Mouse (Mus musculus) cerebellum, postnatal 36 days (tissue): ENCODE data around the gene Rab3a.

Experiments used
- DNase-seq, 2 experiments: peaks; one replicate each; pipeline ENCODE4 v3.0.0; 2021 to 2022; ENCODE audit warnings: mixed read lengths in 2 of 2

Rab3a gene

GRCm38 (mm10) chr8:70776496-70777444 is 22.3 kb downstream of the Rab3a start, which contains the start of gene Pik3r2:
Gene Pik3r2 (minus strand): TSS chr8:70776713.
- peak; percentile 98 to 99 for DNase-seq

GRCm38 (mm10) chr8:70780093-70780492 is 25.6 kb downstream of the Rab3a start:
- DNase-seq = no peak

- DNase-seq = no peak
Observed at GRCm38 (mm10) chr8:70786291-70787050, 32.0 kb downstream of the Rab3a start.

DNA sequence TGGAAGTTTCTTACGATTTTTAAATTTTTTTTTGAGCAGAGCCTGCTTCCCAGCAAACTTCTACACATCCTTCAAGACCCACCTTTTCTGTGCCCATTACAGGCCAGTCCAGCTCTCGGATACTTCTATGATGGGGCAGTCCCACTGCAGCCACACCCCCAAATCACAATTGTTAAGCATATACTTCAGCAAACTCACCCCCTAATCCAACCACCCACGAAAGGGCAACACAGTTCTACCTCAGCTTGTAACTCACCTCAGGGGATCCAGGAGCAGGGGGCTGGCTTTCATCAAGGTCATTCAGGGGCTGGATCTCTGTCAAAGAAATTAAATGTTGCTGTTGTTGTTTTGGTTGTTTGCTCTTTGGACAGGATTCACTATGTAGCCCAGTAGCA is 32.6 kb downstream of the Rab3a start:
- DNase-seq = no peak

GRCm38 (mm10) chr8:70787941-70788667 is 33.6 kb downstream of the Rab3a start:
- DNase-seq = peak; percentile 86 to 89

DNA sequence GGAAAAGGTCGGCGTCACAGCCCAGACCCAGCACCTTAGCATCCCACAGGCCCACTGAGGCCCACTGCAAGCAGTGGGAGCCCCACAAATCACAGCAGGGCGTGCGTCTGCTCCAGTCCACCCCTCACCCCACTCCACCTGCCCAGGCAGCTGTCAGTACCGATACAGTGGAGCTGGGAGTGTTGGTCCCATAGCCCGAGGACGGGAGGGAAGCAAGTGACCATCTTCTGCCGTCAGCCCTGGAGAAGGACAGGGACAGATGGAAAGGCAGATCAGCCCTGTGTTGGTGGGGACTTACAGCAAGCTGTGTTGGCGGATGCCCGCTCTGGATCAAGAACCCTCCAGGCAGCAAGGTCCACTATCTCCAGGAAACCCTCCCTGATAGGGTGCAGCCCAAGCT is 34.6 kb downstream of the Rab3a start:
- DNase-seq = no peak

DNA sequence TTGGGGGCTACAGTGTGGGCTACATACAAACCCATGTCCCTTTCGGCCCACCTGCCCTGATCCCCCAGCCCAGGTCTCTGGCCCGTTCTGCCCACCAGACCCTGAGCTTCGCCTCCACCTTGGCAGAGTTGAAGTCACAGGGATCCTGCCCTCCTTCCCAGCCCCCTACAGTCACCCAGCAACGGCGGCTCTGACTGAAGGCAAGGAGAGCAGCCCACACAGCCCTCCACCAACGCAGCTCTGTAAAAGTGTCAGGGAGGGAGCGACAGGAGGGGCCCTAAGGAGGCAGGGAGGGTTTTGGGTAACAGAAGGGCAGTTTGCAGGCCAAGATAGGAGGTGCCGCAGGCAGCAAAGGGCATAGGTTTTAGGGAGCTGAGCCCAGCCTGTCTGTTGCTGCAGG is 36.4 kb downstream of the Rab3a start:
- no peak for DNase-seq

- no peak for DNase-seq
Observed at GRCm38 (mm10) chr8:70791294-70791701, 36.8 kb downstream of the Rab3a start.

GRCm38 (mm10) chr8:70791975-70792691 is 37.7 kb downstream of the Rab3a start:
- peak; percentile 82 to 89 for DNase-seq

DNA sequence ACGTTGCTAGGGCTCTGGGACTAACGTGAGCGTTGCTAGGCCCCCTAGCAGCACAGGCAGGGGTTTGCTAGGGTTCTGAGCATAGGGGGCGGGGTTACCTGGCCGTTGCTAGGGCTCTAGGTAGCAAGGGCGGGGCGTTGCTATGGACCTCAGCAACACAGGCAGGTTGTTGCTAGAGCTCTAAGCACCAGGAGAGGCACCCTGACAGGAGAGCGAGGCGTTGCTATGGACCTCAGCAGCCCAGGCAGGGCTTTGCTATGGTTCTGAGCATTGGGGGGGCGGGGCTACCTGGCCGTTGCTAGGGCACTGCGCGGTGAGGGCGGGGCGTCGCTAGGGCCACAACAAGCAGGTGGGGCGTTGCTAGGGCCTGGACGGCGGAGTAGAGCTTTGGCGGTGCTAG is 38.2 kb downstream of the Rab3a start:
- DNase-seq = peak in 1 of 2 experiments; percentile 67

DNA sequence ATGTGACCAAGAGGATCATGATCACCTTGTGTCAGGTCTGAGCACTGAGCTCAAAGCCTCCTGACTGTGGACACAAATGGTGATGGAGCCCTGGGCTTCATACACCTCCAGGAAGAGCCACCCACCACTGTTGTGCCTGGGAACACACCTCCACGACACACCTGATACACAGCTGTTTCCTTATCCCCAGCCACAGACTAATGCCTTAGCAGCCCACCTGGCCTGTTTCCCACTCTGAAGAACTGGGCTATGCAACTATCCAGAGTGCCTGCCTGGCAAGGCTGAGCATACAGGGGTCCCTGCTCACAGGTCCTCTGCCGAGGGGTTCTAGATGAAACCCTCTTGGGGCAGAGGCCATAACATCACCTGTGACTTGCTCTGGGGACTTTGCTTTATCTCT is 39.7 kb downstream of the Rab3a start:
- no peak for DNase-seq

DNA sequence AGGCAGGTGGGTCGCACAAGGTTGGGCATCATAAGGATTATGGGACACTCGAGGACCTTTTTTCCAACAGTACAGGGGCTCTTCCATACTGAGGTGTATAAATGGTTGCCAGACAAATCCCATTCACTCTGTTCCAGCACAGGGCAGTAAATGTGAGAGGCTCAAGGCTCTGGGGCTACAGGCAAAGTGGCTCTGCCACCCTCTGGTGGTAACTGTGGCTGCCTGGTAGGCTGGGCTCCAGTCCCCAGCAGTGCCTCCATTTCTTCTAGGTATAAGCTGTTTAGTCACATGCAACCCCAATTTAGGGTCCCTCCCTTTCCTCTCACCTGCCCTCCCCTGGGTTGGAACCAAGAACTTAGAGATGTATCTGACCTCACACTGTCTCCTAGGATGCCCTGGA is 40.9 kb downstream of the Rab3a start:
- DNase-seq = no peak

GRCm38 (mm10) chr8:70796403-70797080 is 42.1 kb downstream of the Rab3a start:
- DNase-seq = no peak

GRCm38 (mm10) chr8:70797081-70798070 is 42.9 kb downstream of the Rab3a start:
- DNase-seq = peak; percentile 67 to 79

DNA sequence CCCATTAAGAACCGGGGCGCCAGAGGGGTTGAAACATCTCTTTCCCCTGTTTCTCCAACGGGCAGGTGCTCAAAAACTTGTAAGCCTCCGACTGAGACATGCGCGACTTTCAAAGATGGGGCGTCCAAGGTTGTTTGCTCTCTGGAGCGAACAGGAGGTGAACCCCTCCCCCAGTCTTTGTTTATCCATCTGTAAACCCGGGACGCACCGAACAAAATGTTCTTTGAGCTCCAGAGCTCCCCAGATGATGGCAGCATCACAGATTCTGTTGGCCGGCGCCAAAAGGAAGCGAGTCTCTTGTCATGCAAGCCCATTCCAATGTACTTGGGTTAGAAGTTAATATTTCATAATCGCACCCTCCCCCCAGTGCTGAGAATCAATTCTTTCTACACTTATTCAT is 43.8 kb downstream of the Rab3a start:
- DNase-seq = no peak

DNA sequence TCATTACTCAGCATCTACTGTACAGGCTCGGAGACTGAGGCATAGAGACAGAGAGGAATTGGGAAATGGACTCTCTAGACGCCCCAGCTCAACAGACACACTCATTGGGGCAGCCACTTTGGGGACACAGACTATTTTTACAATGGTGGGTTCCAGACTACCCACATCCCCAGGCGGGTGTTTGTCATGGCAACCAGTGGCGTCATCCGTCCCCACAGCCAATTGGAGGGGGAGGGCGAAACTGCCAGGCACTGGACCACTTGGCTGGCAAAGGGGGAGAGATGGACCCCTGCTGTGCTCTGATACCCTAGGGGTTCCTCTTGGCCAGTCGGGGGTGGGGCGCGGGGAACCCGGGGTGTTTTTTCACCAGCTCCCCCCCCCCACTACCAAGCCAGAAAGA is 46.2 kb downstream of the Rab3a start:
- DNase-seq = no peak

- DNase-seq = no peak
Observed at GRCm38 (mm10) chr8:70801156-70801555, 46.7 kb downstream of the Rab3a start.

GRCm38 (mm10) chr8:70801830-70802229 is 47.4 kb downstream of the Rab3a start:
- no peak for DNase-seq

DNA sequence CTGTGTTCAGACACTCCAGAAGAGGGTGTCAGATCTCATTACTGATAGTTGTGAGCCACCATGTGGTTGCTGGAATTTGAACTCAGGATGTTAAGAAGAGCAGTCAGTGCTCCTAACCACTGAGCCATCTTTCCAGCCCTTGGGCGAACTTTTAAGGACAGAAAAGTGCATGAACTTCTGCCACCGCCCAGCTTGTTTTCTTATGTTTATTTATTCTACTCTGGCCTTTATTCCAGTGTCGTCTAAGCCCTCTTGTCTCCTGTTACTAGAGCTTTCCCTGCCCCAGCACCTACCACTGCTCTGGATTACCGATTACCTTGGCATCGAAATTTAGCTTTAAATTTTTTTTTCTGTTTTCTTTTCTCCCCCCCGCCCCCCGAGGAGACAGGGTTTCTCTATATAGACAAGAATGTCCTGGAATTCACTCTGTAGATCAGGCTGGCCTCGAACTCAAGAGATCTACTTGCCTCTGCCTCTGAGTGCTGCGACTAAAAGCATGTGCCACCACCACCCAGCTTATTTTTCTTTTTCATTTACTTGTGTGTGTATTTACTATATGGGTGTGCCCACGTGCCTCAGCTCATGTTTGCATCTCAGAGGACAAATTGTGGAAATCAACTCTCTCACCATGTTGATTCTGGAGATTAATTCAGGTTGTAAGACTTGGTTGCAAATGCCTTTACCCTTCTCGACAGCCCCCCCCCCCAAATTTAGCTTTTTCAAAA is 48.5 kb downstream of the Rab3a start:
- DNase-seq = no peak
